Mouse (Mus musculus) G1E (cell line): ENCODE measurements around the gene Fhl3.

Source experiments
- CTCF ChIP-seq: IDR thresholded peaks from 2 replicates; pipeline ENCODE4 v1.5.1; 2012; ENCODE audit warnings: low read depth, low read length, inconsistent platforms, mixed read lengths
- GATA1 ChIP-seq: IDR thresholded peaks from 2 replicates; pipeline ENCODE4 v1.6.1; 2012; ENCODE audit warnings: borderline replicate concordance, low read length, inconsistent platforms, mixed read lengths

- no peak for TF ChIP-seq CTCF
- TF ChIP-seq GATA1 = no peak
These were observed 8.1 kb upstream of the Fhl3 start for GRCm38 (mm10) chr4:124692416-124692861.
